Mouse (Mus musculus) T-helper 1 cell (primary cell): ENCODE measurements around the gene Pak2.

Experiments used
- in situ Hi-C: fragments of 300-600 bp; cut with MboI, MseI; formaldehyde crosslinking; loops from one replicate; pipeline ENCODE4 v1.15.1; 2025; ENCODE audit warnings: high pct_unique_total_duplicates

The Pak2 gene

DNA sequence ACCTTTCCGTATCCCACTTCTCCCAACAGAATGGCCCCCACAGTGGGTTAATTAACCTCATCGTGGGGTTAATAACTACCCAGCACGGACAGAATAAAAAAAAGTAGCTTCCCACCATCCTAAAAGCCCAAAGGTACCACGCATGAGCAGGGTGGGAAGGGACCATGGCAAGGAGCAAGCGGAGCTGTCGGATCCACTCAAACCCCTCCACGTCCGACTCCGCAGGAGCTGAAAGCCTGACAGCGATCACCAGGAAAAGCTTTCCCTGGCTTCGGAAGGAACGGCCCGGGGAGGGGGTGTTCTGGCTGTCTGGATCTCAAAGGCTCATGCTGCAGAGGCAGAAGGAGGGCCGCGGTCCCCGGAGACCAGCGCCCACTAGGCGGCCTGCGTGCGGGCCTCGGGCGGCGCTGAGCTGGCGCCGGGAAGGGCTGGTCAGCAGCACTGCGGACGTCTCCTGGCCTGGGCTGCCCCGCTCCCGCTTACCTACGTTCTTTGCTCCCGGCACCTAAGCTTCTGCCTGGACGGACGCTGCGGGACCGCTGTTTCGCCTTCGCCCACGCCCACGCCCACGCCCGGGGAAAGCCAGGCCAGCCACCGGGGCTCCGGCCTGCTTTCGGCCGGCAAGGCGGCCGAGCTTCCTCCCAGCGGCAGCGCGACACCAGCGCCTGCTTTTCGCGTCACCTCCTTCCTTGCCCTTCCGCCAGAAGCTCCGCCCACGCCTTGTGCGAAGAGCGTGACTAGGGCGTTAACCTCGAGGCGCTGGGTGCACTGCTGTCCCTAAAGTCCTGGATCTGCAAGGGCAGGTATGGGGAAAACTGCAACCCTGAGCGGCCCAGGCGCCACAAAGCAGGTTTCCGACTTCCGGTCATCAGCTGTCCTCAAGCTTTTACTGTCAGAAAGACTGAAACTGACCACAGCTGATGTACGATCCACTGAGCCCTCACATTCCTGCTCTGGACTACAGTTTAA lies 76.3 kb downstream of the Pak2 start, which contains the start of gene Senp5:
TSS of gene Senp5 (minus strand) at position 779 of the 969 bp plus-strand sequence.
- in situ Hi-C loops, result loop anchor here (5.0 kb wide), 1 partner anchor 55 kb away; the partner anchor contains the start of genes 0610012G03Rik and Ncbp2

DNA sequence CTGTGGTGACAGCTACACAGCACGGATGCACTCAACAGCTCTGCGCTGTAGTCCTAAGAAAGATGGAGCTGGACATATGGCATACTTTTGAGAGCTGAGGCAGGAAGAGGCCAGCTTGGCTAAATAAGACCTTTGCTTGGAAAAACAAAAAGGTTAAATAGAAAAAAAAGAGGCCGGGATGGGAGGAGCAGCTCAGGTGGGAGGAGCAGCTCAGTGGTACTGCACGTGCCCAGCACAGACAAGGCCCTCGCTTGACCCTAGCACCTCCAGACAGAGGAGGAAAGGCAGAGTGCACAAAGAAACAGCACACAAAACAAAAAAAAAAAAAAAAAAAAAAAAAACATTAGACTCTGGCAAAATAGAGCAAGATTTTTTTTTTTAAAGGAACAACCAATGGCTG lies 82.8 kb downstream of the Pak2 start:
- in situ Hi-C loops, result no loop called here

DNA sequence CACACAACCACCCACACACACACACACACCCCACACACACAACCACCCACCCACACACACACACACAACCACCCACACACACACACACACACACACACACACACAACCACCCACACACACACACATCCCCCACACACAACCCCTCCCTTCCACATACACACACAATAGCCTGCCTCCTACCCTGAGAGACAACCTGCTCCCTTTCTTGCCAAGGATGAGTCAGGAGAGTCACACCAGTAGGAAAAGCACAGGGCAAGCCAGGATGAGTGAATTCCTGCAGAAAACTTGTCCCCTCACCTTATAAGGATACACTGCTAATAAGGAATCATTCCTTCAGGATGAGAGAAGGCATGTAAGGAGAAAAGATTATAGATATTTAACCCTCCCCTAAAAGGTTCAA lies 85.2 kb downstream of the Pak2 start:
- in situ Hi-C loops, result no loop called here

DNA sequence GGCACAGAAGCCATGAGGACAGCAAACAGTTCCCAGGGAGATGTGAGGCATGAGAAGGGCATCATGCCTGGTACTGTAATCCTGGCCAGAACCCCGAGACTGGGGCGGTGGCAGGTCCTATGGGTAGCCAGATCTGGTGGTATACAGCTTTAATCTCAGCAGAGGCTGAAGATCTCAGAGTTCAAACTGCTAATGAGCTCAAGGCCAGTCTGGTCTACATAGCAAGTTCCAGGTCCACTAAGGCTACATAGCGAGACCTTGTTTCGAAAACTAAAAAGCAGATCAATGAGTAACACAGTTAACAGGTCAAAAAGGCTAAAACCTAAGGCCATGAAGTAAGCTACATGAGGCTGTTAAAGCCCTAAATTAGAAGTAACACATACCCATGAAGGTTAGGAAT lies 85.9 kb downstream of the Pak2 start:
- in situ Hi-C loops, result no loop called here

- in situ Hi-C loops, result no loop called here
These were observed 87.1 kb downstream of the Pak2 start for GRCm38 (mm10) chr16:31992039-31992438.

DNA sequence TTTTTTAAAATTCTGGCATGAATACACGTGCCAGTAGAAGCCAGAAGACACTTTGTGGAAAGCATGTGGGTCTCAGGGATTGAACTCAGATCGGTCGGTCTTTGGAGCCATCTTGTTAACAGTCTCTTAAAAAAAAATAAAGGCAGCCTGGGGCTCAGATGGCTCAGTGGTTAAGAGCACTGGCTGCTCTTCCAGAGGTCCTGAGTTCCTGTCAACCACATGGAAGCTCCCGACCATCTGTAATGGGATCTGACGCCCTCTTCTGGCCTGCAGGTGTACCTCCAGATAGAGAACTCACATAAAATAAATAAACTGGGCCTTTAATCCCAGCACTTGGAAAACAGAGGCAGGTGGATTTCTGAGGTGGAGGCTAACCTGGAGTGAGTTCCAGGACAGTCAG lies 98.2 kb downstream of the Pak2 start:
- in situ Hi-C loops, result no loop called here

DNA sequence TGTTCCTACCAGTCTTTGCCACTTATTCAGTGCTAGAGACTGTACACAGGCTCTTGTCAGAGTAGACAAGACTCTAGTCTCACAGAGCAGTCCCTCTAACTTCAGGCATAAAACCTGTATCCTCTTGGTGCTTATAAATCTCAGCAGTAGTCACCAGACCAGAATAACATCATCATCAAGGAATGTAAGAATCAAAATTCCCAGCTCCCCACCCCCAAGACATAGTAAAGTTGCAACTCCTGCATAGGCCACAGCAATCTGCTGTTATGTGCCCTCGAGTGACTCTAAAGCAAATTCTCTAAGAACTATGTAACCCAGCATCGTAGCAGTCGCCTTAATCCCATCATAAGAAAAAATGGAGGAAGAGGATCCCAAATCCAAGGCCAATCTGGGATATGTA lies 99.6 kb downstream of the Pak2 start:
- in situ Hi-C loops, result no loop called here

DNA sequence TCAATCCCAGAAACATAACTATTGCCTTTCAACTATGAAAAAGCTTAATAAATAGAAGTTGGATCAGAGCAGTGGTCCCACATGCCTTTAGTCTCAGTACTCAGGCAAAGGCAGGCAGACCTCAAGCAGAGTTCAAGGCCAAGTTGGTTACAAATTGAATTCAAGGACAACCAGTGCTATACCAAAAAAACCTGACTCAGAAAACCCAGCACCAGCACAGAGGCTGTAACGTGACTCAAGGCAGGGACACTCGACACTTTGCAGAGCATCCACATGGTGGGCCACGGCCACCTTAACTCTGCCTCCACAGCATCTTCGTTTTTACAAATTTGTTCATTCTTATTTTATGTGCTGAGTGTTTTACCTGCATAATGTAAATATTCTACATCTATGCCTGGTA lies 103.9 kb downstream of the Pak2 start:
- in situ Hi-C loops, result no loop called here
